Mouse (Mus musculus): ENCODE data around the gene Lrfn1.
"Not testable (repeated sequence)": the region's sequence is repeated elsewhere in the genome, so short reads cannot be mapped to it uniquely, and the experiment has no call there.

Lrfn1 gene

GRCm38 (mm10) chr7:28510405-28510974 is 58.7 kb downstream of the Lrfn1 start, which contains the start of gene Ifnl2:
Gene Ifnl2 (minus strand): TSS chr7:28510455.
- DNase-seq (ENCODE audit: inconsistent age in 2 of 2, low spot score in 1 of 2), result not testable (repeated sequence)

- no peak for DNase-seq (ENCODE audit: inconsistent age in 2 of 2, low spot score in 1 of 2)
Observed at GRCm38 (mm10) chr7:28511441-28511840, 59.7 kb downstream of the Lrfn1 start.
